Mouse (Mus musculus): ENCODE measurements around the gene Chmp2a. TPM values are rescaled to one million over a fixed set of nuclear protein-coding genes. Genes with fewer than 3 reads are reported as not detected.
"Not testable (repeated sequence)": the region's sequence is repeated elsewhere in the genome, so short reads cannot be mapped to it uniquely, and the experiment has no call there.

Gene Chmp2a
- total RNA-seq (2021): 100 to 1,000 TPM in 1 of 2 experiments, 10 to 100 TPM in 1; 76.2 to 106 TPM
- long read RNA-seq, experiment 1, transcript Chmp2a-201 (6 exons, 949 nt): major isoform, 59 of 114 reads
- long read RNA-seq, experiment 1, transcript Chmp2a-203 (6 exons, 930 nt): minor isoform, 7 of 114 reads
- long read RNA-seq, experiment 1, partial matches to known transcripts: 33 of 114 reads
- long read RNA-seq, experiment 1, other reads (novel, unspliced or antisense): 14 of 114 reads
- long read RNA-seq, experiment 2, transcript Chmp2a-201 (6 exons, 949 nt): major isoform, 58 of 127 reads
- long read RNA-seq, experiment 2, transcript Chmp2a-203 (6 exons, 930 nt): minor isoform, 6 of 127 reads
- long read RNA-seq, experiment 2, partial matches to known transcripts: 51 of 127 reads
- long read RNA-seq, experiment 2, other reads (novel, unspliced or antisense): 12 of 127 reads

DNA sequence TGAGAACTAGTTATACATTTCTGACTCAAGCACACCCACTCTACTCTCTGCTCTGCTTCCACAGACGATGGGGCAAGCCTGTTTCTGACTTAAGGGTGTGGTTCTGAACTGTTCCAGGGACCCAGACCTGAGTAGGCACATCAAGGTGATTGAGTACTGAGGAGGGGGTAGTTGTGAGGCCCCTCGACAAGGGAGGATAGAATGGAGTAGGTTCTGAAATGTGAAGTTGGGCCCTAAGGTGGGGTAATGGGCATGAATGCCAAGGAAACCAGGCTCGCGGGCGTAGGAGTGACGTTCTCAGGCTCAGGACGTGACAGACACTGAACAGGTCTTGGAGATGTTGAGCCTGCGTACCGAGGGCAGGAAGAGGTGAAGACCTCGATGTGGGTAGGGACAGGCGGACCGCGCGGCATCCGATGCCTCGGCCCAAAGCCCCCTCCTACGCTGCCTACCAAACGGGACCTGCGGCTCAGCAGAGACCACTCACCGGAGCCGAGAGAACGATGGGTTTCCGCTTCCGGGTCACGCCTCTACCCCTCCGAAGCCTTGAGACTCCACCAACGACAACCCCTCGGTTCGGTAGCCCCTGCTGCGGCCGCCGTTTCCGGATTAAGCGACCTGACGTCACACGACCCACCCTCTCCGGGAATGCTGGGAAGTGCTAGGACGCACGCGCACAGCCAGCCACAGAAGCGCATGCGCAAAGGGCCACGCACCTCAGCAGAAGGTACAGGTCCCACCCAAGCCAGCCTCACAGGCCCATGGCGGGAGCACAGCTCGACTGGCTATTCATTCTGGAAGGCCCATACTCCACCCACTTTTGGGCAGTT lies at the start of gene Chmp2a:
Gene Chmp2a, minus strand, starts transcription at position 660 of the 830 bp plus-strand sequence.
- intact Hi-C loops (cut with DNase I): no loop called here
- DNase-seq: peak; percentile 97
- TF ChIP-seq CTCF (IDR thresholded peaks at IDR 0.05): no peak
- Histone ChIP-seq H3K27ac (peak within 1 kb of the TSS; percentile 98), H3K4me3 (peak within 1 kb of the TSS; percentile 83)

DNA sequence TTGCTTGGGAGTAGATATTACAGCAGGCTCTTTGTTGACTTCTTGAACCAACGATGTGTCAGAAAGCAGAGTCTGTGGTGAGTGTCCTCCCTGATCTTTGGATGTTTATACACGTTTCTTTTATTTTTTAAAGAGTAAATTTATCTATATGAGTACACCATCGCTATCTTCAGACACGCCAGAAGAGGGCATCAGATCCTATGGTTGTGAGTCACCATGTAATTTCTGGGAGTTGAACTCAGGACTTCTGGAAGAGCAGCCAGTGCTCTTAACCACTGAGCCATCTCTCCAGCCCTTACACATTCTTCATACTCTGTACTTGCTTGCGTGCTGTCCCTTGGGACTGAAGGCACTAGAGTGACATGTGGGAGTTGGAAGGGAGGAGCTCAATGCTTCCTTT lies 37.7 kb upstream of the Chmp2a start:
- Histone ChIP-seq H3K27ac (no peak overlapping the region), H3K4me3 (no peak overlapping the region)
- DNase-seq: no peak
- TF ChIP-seq CTCF (IDR thresholded peaks at IDR 0.05): no peak; the same call in 1 of the 2 replicates
- intact Hi-C loops (cut with DNase I): no loop called here

DNA sequence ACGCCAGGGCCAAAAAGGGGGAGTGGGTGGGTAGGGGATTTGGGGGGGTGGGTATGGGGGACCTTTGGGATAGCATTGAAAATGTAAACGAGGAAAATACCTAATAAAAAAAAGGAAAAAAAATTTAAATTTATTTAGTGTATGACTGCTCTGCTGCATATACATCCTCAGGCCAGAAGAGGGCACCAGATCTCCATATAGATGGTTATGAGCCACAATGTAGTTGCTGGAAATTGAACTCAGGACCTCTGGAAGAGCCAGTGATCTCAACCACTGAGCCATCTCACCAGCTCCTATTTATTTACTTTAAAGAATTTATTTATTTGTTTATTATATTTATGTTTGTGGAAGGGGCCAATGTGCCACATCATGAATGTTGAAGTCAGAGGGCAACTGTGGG lies 28.8 kb upstream of the Chmp2a start:
- H3K4me3 ChIP-seq; intact Hi-C loops (cut with DNase I); H3K27ac ChIP-seq; DNase-seq: not testable (repeated sequence)
- peak; percentile 52 for TF ChIP-seq CTCF (IDR thresholded peaks at IDR 0.05)

DNA sequence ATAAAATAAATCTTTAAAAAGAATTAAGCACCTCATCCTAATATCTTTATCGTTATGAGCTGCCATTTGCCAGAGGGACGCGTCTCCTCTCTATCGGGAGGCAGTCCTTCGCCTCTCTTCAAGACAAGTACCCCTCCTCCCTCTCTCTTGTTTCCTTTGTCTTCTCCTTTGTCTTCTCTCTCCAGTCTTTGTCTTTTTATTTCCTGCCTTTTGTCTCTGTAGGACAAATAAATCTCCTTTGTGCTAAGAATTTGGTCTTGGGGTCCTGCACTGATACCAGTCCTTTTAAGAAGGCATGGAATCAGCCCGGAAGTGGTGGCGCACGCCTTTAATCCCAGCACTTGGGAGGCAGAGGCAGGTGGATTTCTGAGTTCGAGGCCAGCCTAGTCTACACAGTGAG lies 24.9 kb upstream of the Chmp2a start:
- intact Hi-C loops (cut with DNase I): loop anchor here (10.0 kb wide), 1 partner anchor 575 kb away; no protein-coding TSS in a partner anchor
- no peak for TF ChIP-seq CTCF (IDR thresholded peaks at IDR 0.05)
- H3K4me3 ChIP-seq: no peak overlapping the region
- DNase-seq: no peak
- no peak overlapping the region for H3K27ac ChIP-seq

DNA sequence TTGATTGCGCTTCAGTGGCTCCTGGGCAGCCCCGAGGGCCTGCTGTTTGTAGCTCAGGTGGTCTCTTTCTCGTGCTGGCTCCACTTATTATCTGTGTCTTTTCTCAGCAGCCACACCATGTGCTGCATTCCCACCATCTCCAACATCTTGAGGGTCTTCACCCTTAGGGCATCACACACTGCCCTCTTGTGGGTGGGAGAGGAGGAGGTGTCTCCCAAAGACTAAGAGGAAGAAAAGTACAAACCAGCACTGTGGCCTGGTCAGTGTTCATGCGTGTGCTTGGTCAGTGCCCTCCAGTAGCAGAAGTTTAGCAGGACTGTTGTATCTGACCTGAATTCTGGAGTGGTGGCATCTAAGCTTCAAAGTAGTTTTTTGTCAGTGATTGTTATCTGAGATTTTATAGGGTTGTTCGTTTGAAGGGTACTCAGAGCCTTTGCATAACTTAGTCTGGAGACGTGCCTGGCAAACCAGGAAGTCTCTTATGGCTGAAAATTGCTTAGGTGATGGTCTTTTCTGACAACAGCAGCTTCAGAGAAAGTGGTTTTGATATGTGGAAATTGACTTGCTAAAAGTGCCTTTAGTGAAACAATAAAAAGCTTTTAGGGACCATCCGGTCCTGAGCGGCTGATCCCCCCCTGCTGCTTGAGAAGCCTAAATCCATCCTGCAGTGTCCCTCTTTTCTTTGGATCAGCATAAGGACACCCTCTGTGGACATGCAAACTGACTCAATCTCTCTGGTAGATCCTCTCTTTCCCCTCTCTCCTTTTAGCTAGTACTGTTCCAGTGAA lies 22.5 kb upstream of the Chmp2a start:
- no peak; the same call in 1 of the 2 replicates for TF ChIP-seq CTCF (IDR thresholded peaks at IDR 0.05)
- intact Hi-C loops (cut with DNase I): loop anchor here (10.0 kb wide), 1 partner anchor 572 kb away; no protein-coding TSS in a partner anchor
- no peak for DNase-seq
- Histone ChIP-seq H3K27ac (no peak overlapping the region), H3K4me3 (no peak overlapping the region)

DNA sequence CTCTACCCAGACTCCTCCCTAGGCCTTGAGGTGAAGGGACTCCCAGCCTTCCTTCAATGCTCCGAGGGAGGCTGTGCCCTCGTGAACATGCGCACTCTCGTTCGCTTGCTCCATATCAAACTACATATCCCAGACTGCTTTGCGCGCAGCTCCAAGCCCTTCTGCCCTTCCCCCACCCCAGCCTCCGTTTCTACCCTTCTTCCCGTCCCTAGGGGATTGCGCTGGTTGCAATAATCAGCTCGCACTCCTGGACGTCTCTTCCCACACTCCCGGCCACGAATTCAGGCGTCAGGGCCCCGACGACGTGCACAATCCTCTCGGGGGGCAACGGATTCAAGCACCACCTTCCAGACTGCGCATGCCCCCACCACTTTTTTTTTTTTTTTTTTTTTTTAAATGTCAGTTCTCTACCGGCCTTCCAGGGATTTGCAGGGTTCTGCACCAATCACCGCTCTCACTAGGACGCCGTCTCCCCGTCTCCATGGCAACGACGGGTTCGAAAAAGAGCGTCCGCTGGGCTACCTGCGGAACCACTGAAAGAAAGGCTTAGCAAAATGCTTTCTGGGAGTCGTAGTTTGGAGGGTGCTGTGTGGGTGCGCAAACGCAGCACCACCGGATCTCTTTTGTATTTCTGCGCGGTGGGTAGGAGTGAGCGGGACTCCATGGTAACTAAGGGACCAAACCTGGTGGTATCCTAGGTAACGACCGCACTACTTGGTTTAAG lies 19.8 kb upstream of the Chmp2a start, which contains the start of gene Mzf1:
Gene Mzf1, minus strand, starts transcription at position 478 of the 724 bp plus-strand sequence.
- intact Hi-C loops (cut with DNase I): loop anchor here (5.0 to 10.0 kb wide), 3 partner anchors 157 to 570 kb away; partner anchors contain the start of genes Lig1, Zscan22 and Zswim9
- Histone ChIP-seq H3K4me3 (peak within 1 kb of the TSS; percentile 91), H3K27ac (peak within 1 kb of the TSS; percentile 94)
- no peak for TF ChIP-seq CTCF (IDR thresholded peaks at IDR 0.05)
- peak; percentile 94 for DNase-seq

DNA sequence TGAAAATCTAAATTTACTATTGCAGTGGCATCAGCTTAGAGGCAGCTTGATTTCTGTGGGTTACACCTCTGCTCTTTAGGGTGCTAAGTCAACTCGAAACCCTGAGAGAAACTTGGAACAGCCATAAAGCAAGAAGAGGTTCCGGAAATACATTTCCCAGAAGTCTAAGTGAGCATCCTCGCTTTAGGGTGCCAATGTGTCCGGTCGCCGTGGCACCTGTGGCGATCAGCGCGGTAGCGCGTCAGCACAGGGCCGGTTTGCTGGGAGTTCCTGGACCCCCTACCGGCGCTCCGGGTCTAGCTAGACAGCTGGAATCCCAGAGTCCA lies 19.3 kb upstream of the Chmp2a start:
- H3K4me3 ChIP-seq: peak overlapping the region; percentile 91
- no peak for DNase-seq
- H3K27ac ChIP-seq: peak overlapping the region; percentile 94
- no peak for TF ChIP-seq CTCF (IDR thresholded peaks at IDR 0.05)
- intact Hi-C loops (cut with DNase I): loop anchor here (5.0 to 10.0 kb wide), 3 partner anchors 157 to 569 kb away; partner anchors contain the start of genes Lig1, Zscan22 and Zswim9

DNA sequence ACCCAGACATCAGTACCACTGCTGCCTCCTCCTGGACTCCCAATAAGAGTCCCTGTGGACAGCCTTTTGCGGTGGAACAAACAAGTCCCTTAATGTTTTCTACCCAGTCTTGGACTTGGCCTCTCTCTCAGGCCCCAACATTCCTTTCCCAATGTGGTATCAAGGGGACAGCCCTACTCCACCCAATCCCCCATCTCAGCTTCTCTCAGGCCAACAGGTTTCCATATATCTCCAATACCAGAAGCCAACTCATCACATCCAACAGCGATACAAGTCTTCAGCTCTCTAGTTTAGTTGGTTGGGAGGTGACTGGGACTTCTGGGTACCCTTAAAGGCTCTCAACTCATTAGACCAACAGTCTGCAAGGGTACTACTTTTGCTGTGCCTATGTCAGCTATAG lies 18.9 kb upstream of the Chmp2a start:
- DNase-seq: no peak
- intact Hi-C loops (cut with DNase I): loop anchor here (5.0 to 10.0 kb wide), 3 partner anchors 156 to 569 kb away; partner anchors contain the start of genes Lig1, Zscan22 and Zswim9
- peak overlapping the region; percentile 91 for H3K4me3 ChIP-seq
- no peak for TF ChIP-seq CTCF (IDR thresholded peaks at IDR 0.05)
- H3K27ac ChIP-seq: peak overlapping the region; percentile 94

DNA sequence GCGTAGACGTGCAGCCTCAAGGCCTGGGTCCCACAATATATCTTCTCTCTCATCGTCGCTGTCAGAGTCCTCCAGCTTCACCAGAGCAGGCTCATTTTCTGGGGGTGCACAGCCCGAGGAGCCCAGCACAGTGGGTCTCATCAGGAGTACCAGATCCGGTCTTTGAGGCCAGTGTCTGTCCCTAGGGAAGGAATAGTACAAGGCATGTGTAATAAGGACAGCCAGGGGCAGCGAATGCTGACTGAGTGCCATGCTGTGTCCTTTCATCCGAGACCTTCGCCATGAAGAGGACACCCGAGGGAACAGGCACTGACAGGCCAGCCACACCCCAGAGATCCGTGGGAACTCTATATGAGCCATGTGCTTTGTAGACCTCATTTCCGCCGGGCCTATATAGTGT lies 18.4 kb upstream of the Chmp2a start:
- no peak for TF ChIP-seq CTCF (IDR thresholded peaks at IDR 0.05)
- no peak overlapping the region for H3K4me3 ChIP-seq
- DNase-seq: no peak
- intact Hi-C loops (cut with DNase I): loop anchor here (5.0 to 10.0 kb wide), 3 partner anchors 156 to 568 kb away; partner anchors contain the start of genes Lig1, Zscan22 and Zswim9
- no peak overlapping the region for H3K27ac ChIP-seq

DNA sequence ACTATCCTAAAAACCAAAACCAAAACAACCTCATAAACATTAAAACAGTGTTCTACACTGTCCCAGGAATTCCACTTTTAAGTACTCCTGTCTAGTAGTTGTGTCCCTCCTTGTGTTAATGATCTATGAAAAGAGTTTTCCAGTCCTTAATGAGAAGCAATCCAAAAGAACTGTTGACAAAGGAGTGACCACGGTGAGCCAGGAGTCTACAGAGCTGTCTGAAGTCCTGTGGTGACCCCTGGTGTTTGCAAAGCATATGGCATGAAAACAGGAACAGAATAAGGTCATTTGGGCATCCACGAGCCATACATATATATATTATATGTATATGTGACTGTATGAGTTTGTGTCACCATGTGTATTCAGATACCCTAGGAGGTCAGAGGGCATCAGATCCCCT lies 11.5 kb upstream of the Chmp2a start:
- intact Hi-C loops (cut with DNase I): loop anchor here (1.0 to 5.0 kb wide), 2 partner anchors 37 to 134 kb away; no protein-coding TSS in a partner anchor
- DNase-seq: peak; percentile 49
- TF ChIP-seq CTCF (IDR thresholded peaks at IDR 0.05): peak; percentile 85

DNA sequence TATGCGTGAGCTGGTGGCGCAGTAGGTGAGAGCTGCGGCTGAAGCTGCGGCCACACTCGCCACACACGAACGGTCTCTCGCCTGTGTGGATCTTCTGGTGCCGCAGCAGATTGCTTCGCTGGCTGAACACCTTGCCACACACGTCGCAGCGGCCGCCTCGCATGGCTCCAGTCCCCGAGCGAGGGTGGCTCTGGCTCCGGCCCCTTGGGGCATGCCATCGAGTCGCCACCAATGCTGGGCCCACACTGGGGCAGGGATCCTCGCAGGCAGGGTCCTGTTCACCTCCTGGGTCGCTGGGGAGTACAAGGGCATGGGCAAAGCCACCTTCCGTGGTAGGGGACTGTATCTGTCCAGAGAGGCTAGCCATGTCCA lies 9.6 kb upstream of the Chmp2a start:
- Histone ChIP-seq H3K27ac (no peak overlapping the region), H3K4me3 (peak overlapping the region; percentile 59)
- no peak for DNase-seq
- intact Hi-C loops (cut with DNase I): no loop called here
- no peak for TF ChIP-seq CTCF (IDR thresholded peaks at IDR 0.05)

More for the DNA sequence above, 11.5 kb upstream of the Chmp2a start:
- H3K4me3 ChIP-seq: no peak overlapping the region
- no peak overlapping the region for H3K27ac ChIP-seq

Measured in gastrocnemius, adult 2 months (tissue).